Mouse (Mus musculus): ENCODE results near the gene Hnf1b. TPM values are rescaled to one million over a fixed set of nuclear protein-coding genes. Genes with fewer than 3 reads are reported as not detected.

Hnf1b gene
- polyA plus RNA-seq, 1 experiment from 2014 or later = not detected

GRCm38 (mm10) chr11:83879130-83879529, 29.3 kb downstream of the Hnf1b start:
- H3K4me3 ChIP-seq (ENCODE audit: low read depth, low read length) = no peak overlapping the region
- no peak for ATAC-seq (ENCODE audit: low read depth)
- WGBS = 69% methylated on average over 3 of the region's 3 CpGs

GRCm38 (mm10) chr11:83881438-83881837, 31.6 kb downstream of the Hnf1b start:
- H3K27ac ChIP-seq (replicated peaks; ENCODE audit: low read depth, low read length) = no peak overlapping the region
- no peak for ATAC-seq (ENCODE audit: low read depth)
- no peaks in the 10 kb centered on the region for H3K9me3 ChIP-seq (ENCODE audit: control insufficient read depth, low read length)
- no peaks in the 10 kb centered on the region for H3K4me1 ChIP-seq (ENCODE audit: control insufficient read depth, insufficient read depth, low read length)
- no peak overlapping the region for H3K4me3 ChIP-seq (ENCODE audit: low read depth, low read length)
- H3K36me3 ChIP-seq (ENCODE audit: control insufficient read depth, insufficient read depth, low read length) = no peaks in the 10 kb centered on the region
- DNase-seq (ENCODE audit: low spot score) = no peak
- no peaks in the 10 kb centered on the region for H3K27me3 ChIP-seq (replicated peaks; ENCODE audit: control insufficient read depth, insufficient read depth, low read length)
- H3K4me2 ChIP-seq (ENCODE audit: low read depth, low read length) = no peak overlapping the region
- no peak overlapping the region for H3K9ac ChIP-seq (ENCODE audit: low read depth, low read length)
- 77% methylated on average over 5 of the region's 5 CpGs for WGBS

More at GRCm38 (mm10) chr11:83879130-83879529, 29.3 kb downstream of the Hnf1b start:
- H3K9me3 ChIP-seq (ENCODE audit: control insufficient read depth, low read length) = no peaks in the 10 kb centered on the region
- H3K27me3 ChIP-seq (replicated peaks; ENCODE audit: control insufficient read depth, insufficient read depth, low read length) = no peaks in the 10 kb centered on the region
- peak; percentile 9 for DNase-seq (ENCODE audit: low spot score)
- H3K4me1 ChIP-seq (ENCODE audit: control insufficient read depth, insufficient read depth, low read length) = no peaks in the 10 kb centered on the region
- H3K36me3 ChIP-seq (ENCODE audit: control insufficient read depth, insufficient read depth, low read length) = no peaks in the 10 kb centered on the region
- no peak overlapping the region for H3K9ac ChIP-seq (ENCODE audit: low read depth, low read length)
- H3K4me2 ChIP-seq (ENCODE audit: low read depth, low read length) = no peak overlapping the region
- H3K27ac ChIP-seq (replicated peaks; ENCODE audit: low read depth, low read length) = no peak overlapping the region

GRCm38 (mm10) chr11:83882552-83882951, 32.7 kb downstream of the Hnf1b start:
- H3K27me3 ChIP-seq (replicated peaks; ENCODE audit: control insufficient read depth, insufficient read depth, low read length) = no peaks in the 10 kb centered on the region
- DNase-seq (ENCODE audit: low spot score) (peak; percentile 9), ATAC-seq (ENCODE audit: low read depth) (no peak)
- no peak overlapping the region for H3K27ac ChIP-seq (replicated peaks; ENCODE audit: low read depth, low read length)
- H3K36me3 ChIP-seq (ENCODE audit: control insufficient read depth, insufficient read depth, low read length) = no peaks in the 10 kb centered on the region
- H3K4me2 ChIP-seq (ENCODE audit: low read depth, low read length) = no peak overlapping the region
- no peak overlapping the region for H3K4me3 ChIP-seq (ENCODE audit: low read depth, low read length)
- H3K9ac ChIP-seq (ENCODE audit: low read depth, low read length) = no peak overlapping the region
- 55% methylated on average over 6 of the region's 6 CpGs for WGBS
- H3K4me1 ChIP-seq (ENCODE audit: control insufficient read depth, insufficient read depth, low read length) = no peaks in the 10 kb centered on the region
- no peaks in the 10 kb centered on the region for H3K9me3 ChIP-seq (ENCODE audit: control insufficient read depth, low read length)

- no peaks in the 10 kb centered on the region for H3K9me3 ChIP-seq (ENCODE audit: control insufficient read depth, low read length)
- no peak overlapping the region for H3K27ac ChIP-seq (replicated peaks; ENCODE audit: low read depth, low read length)
- no peaks in the 10 kb centered on the region for H3K36me3 ChIP-seq (ENCODE audit: control insufficient read depth, insufficient read depth, low read length)
- H3K4me2 ChIP-seq (ENCODE audit: low read depth, low read length) = no peak overlapping the region
- 74% methylated on average over 6 of the region's 6 CpGs for WGBS
- H3K4me3 ChIP-seq (ENCODE audit: low read depth, low read length) = no peak overlapping the region
- no peak overlapping the region for H3K9ac ChIP-seq (ENCODE audit: low read depth, low read length)
- no peak for DNase-seq (ENCODE audit: low spot score)
- no peak for ATAC-seq (ENCODE audit: low read depth)
- H3K27me3 ChIP-seq (replicated peaks; ENCODE audit: control insufficient read depth, insufficient read depth, low read length) = no peaks in the 10 kb centered on the region
- H3K4me1 ChIP-seq (ENCODE audit: control insufficient read depth, insufficient read depth, low read length) = no peaks in the 10 kb centered on the region
Measured at GRCm38 (mm10) chr11:83883074-83883473, 33.2 kb downstream of the Hnf1b start.

- H3K36me3 ChIP-seq (ENCODE audit: control insufficient read depth, insufficient read depth, low read length) = no peaks in the 10 kb centered on the region
- no peaks in the 10 kb centered on the region for H3K27me3 ChIP-seq (replicated peaks; ENCODE audit: control insufficient read depth, insufficient read depth, low read length)
- H3K4me1 ChIP-seq (ENCODE audit: control insufficient read depth, insufficient read depth, low read length) = no peaks in the 10 kb centered on the region
- H3K4me3 ChIP-seq (ENCODE audit: low read depth, low read length) = no peak overlapping the region
- H3K9ac ChIP-seq (ENCODE audit: low read depth, low read length) = no peak overlapping the region
- H3K9me3 ChIP-seq (ENCODE audit: control insufficient read depth, low read length) = no peaks in the 10 kb centered on the region
- no peak overlapping the region for H3K27ac ChIP-seq (replicated peaks; ENCODE audit: low read depth, low read length)
- WGBS = 87% methylated on average over 9 of the region's 9 CpGs
- ATAC-seq (ENCODE audit: low read depth) (no peak), DNase-seq (ENCODE audit: low spot score) (no peak)
- H3K4me2 ChIP-seq (ENCODE audit: low read depth, low read length) = no peak overlapping the region
Measured at GRCm38 (mm10) chr11:83883812-83884211, 33.9 kb downstream of the Hnf1b start.

GRCm38 (mm10) chr11:83885175-83885574, 35.3 kb downstream of the Hnf1b start:
- H3K27ac ChIP-seq (replicated peaks; ENCODE audit: low read depth, low read length) = no peak overlapping the region
- no peak overlapping the region for H3K4me2 ChIP-seq (ENCODE audit: low read depth, low read length)
- ATAC-seq (ENCODE audit: low read depth) (no peak), DNase-seq (ENCODE audit: low spot score) (no peak)
- H3K9me3 ChIP-seq (ENCODE audit: control insufficient read depth, low read length) = no peaks in the 10 kb centered on the region
- 90% methylated on average over 8 of the region's 8 CpGs for WGBS
- no peaks in the 10 kb centered on the region for H3K36me3 ChIP-seq (ENCODE audit: control insufficient read depth, insufficient read depth, low read length)
- H3K27me3 ChIP-seq (replicated peaks; ENCODE audit: control insufficient read depth, insufficient read depth, low read length) = no peaks in the 10 kb centered on the region
- no peak overlapping the region for H3K9ac ChIP-seq (ENCODE audit: low read depth, low read length)
- H3K4me3 ChIP-seq (ENCODE audit: low read depth, low read length) = no peak overlapping the region
- H3K4me1 ChIP-seq (ENCODE audit: control insufficient read depth, insufficient read depth, low read length) = no peaks in the 10 kb centered on the region

GRCm38 (mm10) chr11:83886746-83887145, 36.9 kb downstream of the Hnf1b start:
- H3K27ac ChIP-seq (replicated peaks; ENCODE audit: low read depth, low read length) = no peak overlapping the region
- ATAC-seq (ENCODE audit: low read depth) (no peak), DNase-seq (ENCODE audit: low spot score) (no peak)
- H3K4me2 ChIP-seq (ENCODE audit: low read depth, low read length) = no peak overlapping the region
- H3K9me3 ChIP-seq (ENCODE audit: control insufficient read depth, low read length) = no peaks in the 10 kb centered on the region
- no peaks in the 10 kb centered on the region for H3K4me1 ChIP-seq (ENCODE audit: control insufficient read depth, insufficient read depth, low read length)
- H3K36me3 ChIP-seq (ENCODE audit: control insufficient read depth, insufficient read depth, low read length) = no peaks in the 10 kb centered on the region
- no peak overlapping the region for H3K9ac ChIP-seq (ENCODE audit: low read depth, low read length)
- 74% methylated on average over 3 of the region's 3 CpGs for WGBS
- H3K27me3 ChIP-seq (replicated peaks; ENCODE audit: control insufficient read depth, insufficient read depth, low read length) = no peaks in the 10 kb centered on the region
- no peak overlapping the region for H3K4me3 ChIP-seq (ENCODE audit: low read depth, low read length)

GRCm38 (mm10) chr11:83891366-83891765, 41.5 kb downstream of the Hnf1b start:
- DNase-seq (ENCODE audit: low spot score) (peak; percentile 73), ATAC-seq (ENCODE audit: low read depth) (peak; percentile 72; the same call in 1 of the 2 replicates)
- no peak overlapping the region for H3K27ac ChIP-seq (replicated peaks; ENCODE audit: low read depth, low read length)
- no peak overlapping the region for H3K4me2 ChIP-seq (ENCODE audit: low read depth, low read length)
- no peaks in the 10 kb centered on the region for H3K27me3 ChIP-seq (replicated peaks; ENCODE audit: control insufficient read depth, insufficient read depth, low read length)
- H3K9ac ChIP-seq (ENCODE audit: low read depth, low read length) = no peak overlapping the region
- no peaks in the 10 kb centered on the region for H3K9me3 ChIP-seq (ENCODE audit: control insufficient read depth, low read length)
- WGBS = 47% methylated on average over 6 of the region's 6 CpGs
- H3K36me3 ChIP-seq (ENCODE audit: control insufficient read depth, insufficient read depth, low read length) = no peaks in the 10 kb centered on the region
- H3K4me1 ChIP-seq (ENCODE audit: control insufficient read depth, insufficient read depth, low read length) = no peaks in the 10 kb centered on the region
- no peak overlapping the region for H3K4me3 ChIP-seq (ENCODE audit: low read depth, low read length)

- no peaks in the 10 kb centered on the region for H3K36me3 ChIP-seq (ENCODE audit: control insufficient read depth, insufficient read depth, low read length)
- no peak overlapping the region for H3K4me3 ChIP-seq (ENCODE audit: low read depth, low read length)
- ATAC-seq (ENCODE audit: low read depth) (no peak), DNase-seq (ENCODE audit: low spot score) (no peak)
- no peaks in the 10 kb centered on the region for H3K9me3 ChIP-seq (ENCODE audit: control insufficient read depth, low read length)
- no peak overlapping the region for H3K4me2 ChIP-seq (ENCODE audit: low read depth, low read length)
- no peaks in the 10 kb centered on the region for H3K4me1 ChIP-seq (ENCODE audit: control insufficient read depth, insufficient read depth, low read length)
- WGBS = 72% methylated on average over 9 of the region's 9 CpGs
- no peak overlapping the region for H3K9ac ChIP-seq (ENCODE audit: low read depth, low read length)
- H3K27me3 ChIP-seq (replicated peaks; ENCODE audit: control insufficient read depth, insufficient read depth, low read length) = no peaks in the 10 kb centered on the region
- H3K27ac ChIP-seq (replicated peaks; ENCODE audit: low read depth, low read length) = no peak overlapping the region
Measured at GRCm38 (mm10) chr11:83893325-83893724, 43.5 kb downstream of the Hnf1b start.
